Mouse (Mus musculus) neural tube, embryonic 11.5 days (tissue): ENCODE measurements around the gene Mnat1. TPM values are rescaled to one million over a fixed set of nuclear protein-coding genes. Genes with fewer than 3 reads are reported as not detected.

ENCODE experiments used
- ATAC-seq: fragments of 200-750 bp; cut with Nextera tagmentation; 2 replicates; pipeline ENCODE4 v1.8.0; 2017; ENCODE audit warnings: moderate number of reproducible peaks, mild to moderate bottlenecking, moderate TSS enrichment, moderate library complexity; ENCODE audit not compliant: insufficient read depth, low FRiP score, low TSS enrichment
- DNase-seq: peaks from one replicate; pipeline ENCODE4 v3.0.0-alpha.2; 2015; ENCODE audit warnings: low spot score
- H3K27ac ChIP-seq: fragments of 300-500 bp; sonication (generic); 2 replicates; pipeline ENCODE4 v1.5.1; 2014; ENCODE audit warnings: low read depth, mild to moderate bottlenecking, low read length
- H3K27me3 ChIP-seq: fragments of 300-500 bp; sonication (generic); 2 replicates; pipeline ENCODE4 v1.6.1; 2014; ENCODE audit warnings: mild to moderate bottlenecking, low read length, mixed read lengths; ENCODE audit not compliant: control insufficient read depth, insufficient read depth
- H3K36me3 ChIP-seq: fragments of 300-500 bp; sonication (generic); 2 replicates; pipeline ENCODE4 v1.6.1; 2014; ENCODE audit warnings: mild to moderate bottlenecking, low read length, moderate library complexity, mixed read lengths; ENCODE audit not compliant: control insufficient read depth, insufficient read depth
- H3K4me1 ChIP-seq: fragments of 300-500 bp; sonication (generic); 2 replicates; pipeline ENCODE4 v1.6.1; 2014; ENCODE audit warnings: low read length, mixed read lengths; ENCODE audit not compliant: control insufficient read depth, insufficient read depth
- H3K4me2 ChIP-seq: fragments of 300-500 bp; sonication (generic); 2 replicates; pipeline ENCODE4 v1.6.1; 2014; ENCODE audit warnings: low read depth, mild to moderate bottlenecking, moderate library complexity
- H3K4me3 ChIP-seq: fragments of 300-500 bp; sonication (generic); 2 replicates; pipeline ENCODE4 v1.5.1; 2014; ENCODE audit warnings: low read depth, low read length
- H3K9ac ChIP-seq: fragments of 300-500 bp; sonication (generic); 2 replicates; pipeline ENCODE4 v1.6.1; 2014; ENCODE audit warnings: mild to moderate bottlenecking, low read length
- H3K9me3 ChIP-seq: fragments of 300-500 bp; sonication (generic); 2 replicates; pipeline ENCODE4 v1.6.1; 2016; ENCODE audit warnings: low read length; ENCODE audit not compliant: control insufficient read depth
- WGBS: fragments of 180-500 bp; shearing (Covaris S2); extraction: QIAGEN DNeasy Blood & Tissue Kit; methylation state at CpG from one replicate; pipeline ENCODE4 v1.1.7; 2014; 5-methylcytosine and 5-hydroxymethylcytosine counted together
- polyA plus RNA-seq: library from polyadenylated mRNA; unstranded; fragments of >200 nt; fragmentation: Nextera tagmentation; extraction: Ambion mirVana; gene quantifications from 2 replicates; pipeline ENCODE4 v1.2.1, GENCODE M21; 2014

Gene Mnat1
- polyA plus RNA-seq, 1 experiment from 2014 or later: 43.7 TPM

DNA sequence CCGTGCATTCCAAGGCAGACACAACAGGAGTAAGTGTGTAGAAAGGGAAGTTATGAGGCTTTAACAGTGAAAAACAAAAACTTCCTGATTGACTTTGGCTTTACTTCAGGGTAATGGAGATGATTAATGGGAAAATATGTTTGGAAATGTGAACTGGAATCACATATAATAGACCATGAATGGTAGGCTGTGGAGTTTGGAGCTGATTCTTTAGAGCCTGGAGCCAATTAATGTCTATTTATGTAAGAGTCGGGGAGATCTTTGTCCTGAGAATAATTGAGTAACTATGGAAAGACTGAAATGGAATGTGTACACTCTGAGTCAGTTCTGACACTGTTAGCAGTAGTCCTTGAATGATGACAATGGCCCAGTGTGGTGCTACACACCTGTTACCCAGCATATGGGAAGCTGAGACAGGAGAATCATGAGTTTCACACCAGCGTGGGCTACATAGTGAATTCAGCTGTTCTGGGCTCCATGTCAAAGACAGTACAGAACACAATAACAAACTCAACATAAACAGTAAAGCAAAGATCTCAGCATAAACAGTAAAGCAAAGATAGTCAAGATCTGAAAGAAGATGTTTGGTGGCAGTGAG is 142.0 kb downstream of the Mnat1 start:
- H3K4me2 ChIP-seq: no peak overlapping the region
- DNase-seq (no peak), ATAC-seq (no peak)
- WGBS: 85% methylated on average over 3 of the region's 3 CpGs
- H3K9me3 ChIP-seq: no peaks in the 10 kb centered on the region
- no peaks in the 10 kb centered on the region for H3K4me1 ChIP-seq
- H3K27me3 ChIP-seq: no peaks in the 10 kb centered on the region
- H3K4me3 ChIP-seq: no peak overlapping the region
- H3K36me3 ChIP-seq: no peaks in the 10 kb centered on the region
- no peak overlapping the region for H3K9ac ChIP-seq
- H3K27ac ChIP-seq: no peak overlapping the region

DNA sequence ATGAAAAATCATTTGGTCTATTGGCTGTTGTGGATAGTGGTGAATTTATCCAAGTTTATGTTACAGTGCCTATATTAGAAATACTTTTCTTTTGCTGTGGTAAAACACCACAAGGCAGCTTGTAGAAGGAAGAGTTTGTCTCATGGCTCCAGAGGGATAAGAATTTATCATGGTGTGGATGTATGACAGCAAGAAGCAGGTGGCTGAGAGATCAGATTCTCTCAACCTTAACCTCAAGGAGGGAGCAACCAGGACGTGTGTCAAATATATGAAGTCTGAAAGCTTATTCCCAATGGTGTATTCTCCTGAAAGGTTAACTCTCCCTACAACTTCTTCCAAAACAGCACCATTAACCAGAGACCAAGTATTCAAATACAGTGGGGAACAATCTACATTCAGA is 143.1 kb downstream of the Mnat1 start:
- no peak overlapping the region for H3K9ac ChIP-seq
- H3K4me3 ChIP-seq: no peak overlapping the region
- no peaks in the 10 kb centered on the region for H3K9me3 ChIP-seq
- no peak overlapping the region for H3K27ac ChIP-seq
- no peak for DNase-seq
- H3K4me1 ChIP-seq: no peaks in the 10 kb centered on the region
- H3K27me3 ChIP-seq: no peaks in the 10 kb centered on the region
- no peaks in the 10 kb centered on the region for H3K36me3 ChIP-seq
- 72% methylated on average over 1 of the region's 1 CpGs for WGBS
- ATAC-seq: no peak
- H3K4me2 ChIP-seq: no peak overlapping the region

DNA sequence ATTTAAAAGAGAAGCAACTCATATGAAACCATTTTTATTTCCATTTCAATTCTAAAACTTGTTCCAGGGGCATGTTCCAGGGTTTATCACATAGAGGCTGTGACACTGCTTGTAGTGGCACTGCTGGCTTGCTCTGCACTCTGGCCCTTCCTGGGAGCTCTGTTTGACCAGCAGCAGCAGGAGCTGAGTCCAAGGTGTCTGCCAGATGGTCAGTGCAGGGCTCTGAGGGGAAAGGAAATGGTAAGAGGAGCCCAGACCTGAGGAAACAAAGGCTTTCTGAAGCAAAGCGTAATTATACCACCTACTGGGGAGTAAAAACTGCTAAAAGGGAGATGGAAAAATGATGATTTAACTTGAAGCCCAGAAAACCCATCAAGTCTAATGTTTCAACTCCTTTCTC is 145.0 kb downstream of the Mnat1 start:
- H3K4me2 ChIP-seq: no peak overlapping the region
- H3K27me3 ChIP-seq: no peaks in the 10 kb centered on the region
- H3K27ac ChIP-seq: no peak overlapping the region
- no peak overlapping the region for H3K4me3 ChIP-seq
- no peak overlapping the region for H3K9ac ChIP-seq
- no peaks in the 10 kb centered on the region for H3K36me3 ChIP-seq
- DNase-seq (no peak), ATAC-seq (no peak)
- H3K9me3 ChIP-seq: no peaks in the 10 kb centered on the region
- no peaks in the 10 kb centered on the region for H3K4me1 ChIP-seq
- 57% methylated on average over 1 of the region's 1 CpGs for WGBS

DNA sequence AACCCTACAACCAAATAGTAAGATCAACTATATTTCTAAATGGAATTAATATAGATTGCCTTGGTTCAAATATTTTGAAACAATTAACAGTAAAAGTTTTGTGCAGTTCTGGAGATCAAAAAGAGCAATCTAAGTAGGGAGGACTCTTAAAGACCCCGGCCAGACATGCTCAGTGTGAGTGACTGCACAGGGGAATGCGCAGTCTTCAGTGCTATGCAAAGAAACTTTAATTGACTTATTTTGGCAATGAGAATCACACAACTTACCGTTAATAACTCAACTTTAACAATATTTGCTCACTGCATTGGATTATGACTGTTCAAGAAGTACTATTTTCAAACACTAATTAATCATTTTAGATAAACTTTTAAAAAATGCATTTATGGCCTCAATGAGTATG is 146.0 kb downstream of the Mnat1 start:
- Histone ChIP-seq H3K4me3 (no peak overlapping the region), H3K9ac (no peak overlapping the region), H3K36me3 (no peaks in the 10 kb centered on the region), H3K27ac (no peak overlapping the region), H3K27me3 (no peaks in the 10 kb centered on the region), H3K4me1 (no peaks in the 10 kb centered on the region), H3K4me2 (no peak overlapping the region), H3K9me3 (no peaks in the 10 kb centered on the region)
- DNase-seq (no peak), ATAC-seq (no peak)
- 75% methylated on average over 3 of the region's 3 CpGs for WGBS

DNA sequence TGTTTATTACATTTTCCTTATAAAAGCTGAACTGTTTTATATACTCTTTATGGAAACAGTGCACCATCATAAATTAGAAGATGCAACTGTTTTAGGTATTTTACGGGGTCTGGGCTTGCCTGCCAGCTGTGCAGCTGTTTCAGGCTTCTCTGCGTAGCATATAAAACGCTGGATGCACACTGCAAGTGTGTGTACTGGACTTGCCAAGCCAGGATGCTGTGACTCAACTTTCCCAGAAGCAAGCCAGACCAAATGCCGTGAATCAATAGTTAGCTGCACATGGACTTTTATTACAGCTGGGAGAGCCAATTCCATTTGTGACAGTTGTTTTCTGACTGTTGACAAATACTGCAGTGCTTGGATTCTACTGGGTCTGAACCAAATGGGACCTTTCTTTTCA is 146.4 kb downstream of the Mnat1 start:
- Histone ChIP-seq H3K27ac (no peak overlapping the region), H3K4me2 (no peak overlapping the region), H3K9ac (no peak overlapping the region), H3K4me1 (no peaks in the 10 kb centered on the region), H3K4me3 (no peak overlapping the region), H3K27me3 (no peaks in the 10 kb centered on the region), H3K36me3 (no peaks in the 10 kb centered on the region), H3K9me3 (no peaks in the 10 kb centered on the region)
- 71% methylated on average over 4 of the region's 4 CpGs for WGBS
- no peak for ATAC-seq
- no peak for DNase-seq

GRCm38 (mm10) chr12:73274921-73275320 is 151.4 kb downstream of the Mnat1 start:
- Histone ChIP-seq H3K36me3 (peaks cover 10% of the 10 kb centered on the region), H3K9ac (no peak overlapping the region), H3K4me3 (no peak overlapping the region), H3K27ac (no peak overlapping the region), H3K4me1 (no peaks in the 10 kb centered on the region), H3K27me3 (no peaks in the 10 kb centered on the region), H3K4me2 (no peak overlapping the region), H3K9me3 (no peaks in the 10 kb centered on the region)
- DNase-seq: no peak
- WGBS: 96% methylated on average over 3 of the region's 3 CpGs
- no peak for ATAC-seq

GRCm38 (mm10) chr12:73286287-73287092 is 163.0 kb downstream of the Mnat1 start, which contains the start of the genes Trmt5 and Slc38a6:
Gene Trmt5 (minus strand): TSS chr12:73286710.
Gene Slc38a6 (plus strand): TSS chr12:73286779.
- peak; percentile 95 for ATAC-seq
- Histone ChIP-seq H3K4me1 (peaks cover 10% of the 10 kb centered on the region), H3K4me2 (peak within 1 kb of the TSS; percentile 67), H3K27ac (peak within 1 kb of the TSS; percentile 76), H3K9ac (peak within 1 kb of the TSS; percentile 79), H3K36me3 (peaks cover 3% of the 10 kb centered on the region; the same call in 1 of the 2 replicates), H3K9me3 (no peaks in the 10 kb centered on the region), H3K4me3 (peak within 1 kb of the TSS; percentile 66), H3K27me3 (no peaks in the 10 kb centered on the region)
- under 1% methylated on average over 53 of the region's 53 CpGs for WGBS
- peak; percentile 96 for DNase-seq

DNA sequence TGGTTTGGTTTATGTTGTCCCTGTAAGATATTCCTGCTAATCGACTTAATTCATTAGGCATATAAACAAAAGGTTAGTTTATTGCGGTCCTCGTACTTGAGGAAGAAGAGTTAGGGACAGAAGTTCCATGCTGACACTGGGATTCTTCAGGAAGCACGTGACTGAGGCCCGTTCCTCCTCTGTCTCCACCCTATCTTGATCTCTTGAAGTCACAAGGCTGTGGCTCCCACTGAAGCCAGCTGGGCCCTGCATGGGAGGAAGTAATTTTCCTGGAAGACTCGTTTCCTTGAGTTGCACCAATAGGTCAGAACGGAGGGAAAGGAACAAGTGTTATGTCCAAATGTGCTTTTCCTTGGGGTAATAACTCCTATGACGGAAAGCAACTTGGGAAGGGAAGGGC is 164.1 kb downstream of the Mnat1 start:
- 72% methylated on average over 8 of the region's 8 CpGs for WGBS
- Histone ChIP-seq H3K9ac (no peak overlapping the region; the same call in 1 of the 2 replicates), H3K27me3 (no peaks in the 10 kb centered on the region), H3K4me1 (peaks cover 10% of the 10 kb centered on the region), H3K4me3 (peak overlapping the region; percentile 66), H3K4me2 (peak overlapping the region; percentile 67), H3K27ac (no peak overlapping the region), H3K36me3 (peaks cover 3% of the 10 kb centered on the region; the same call in 1 of the 2 replicates), H3K9me3 (no peaks in the 10 kb centered on the region)
- DNase-seq (no peak), ATAC-seq (no peak)

GRCm38 (mm10) chr12:73288626-73289025 is 165.1 kb downstream of the Mnat1 start:
- Histone ChIP-seq H3K27me3 (no peaks in the 10 kb centered on the region), H3K4me1 (peaks cover 10% of the 10 kb centered on the region), H3K27ac (no peak overlapping the region), H3K9me3 (no peaks in the 10 kb centered on the region), H3K9ac (no peak overlapping the region), H3K4me2 (no peak overlapping the region), H3K36me3 (peaks cover 5% of the 10 kb centered on the region; the same call in 1 of the 2 replicates), H3K4me3 (no peak overlapping the region)
- ATAC-seq (no peak), DNase-seq (no peak)
- WGBS: 93% methylated on average over 3 of the region's 3 CpGs
